Mouse (Mus musculus) heart, adult 9 months (tissue): ENCODE measurements around the gene Rmnd1.
A peak's percentile ranks its signal among the peaks of the same experiment; 100 is the strongest.
"Not testable (repeated sequence)": the region's sequence is repeated elsewhere in the genome, so short reads cannot be mapped to it uniquely, and the experiment has no call there.

Experiments
- DNase-seq, 2 experiments: peaks; one replicate each; pipeline ENCODE4 v3.0.0; 2022; ENCODE audit warnings: low spot score in 2 of 2

The Rmnd1 gene

GRCm38 (mm10) chr10:4432123-4432931 lies at the start of gene Rmnd1, which contains the start of gene Armt1:
TSS of gene Rmnd1 (minus strand) at chr10:4432388.
TSS of gene Armt1 (plus strand) at chr10:4432467.
- DNase-seq = peak; percentile 93 to 97

- peak; percentile 49 to 57 for DNase-seq
Measured at GRCm38 (mm10) chr10:4481695-4482094, 49.5 kb upstream of the Rmnd1 start.

- no peak for DNase-seq
Measured at GRCm38 (mm10) chr10:4480929-4481328, 48.7 kb upstream of the Rmnd1 start.

GRCm38 (mm10) chr10:4476604-4477003 lies 44.4 kb upstream of the Rmnd1 start:
- DNase-seq = no peak

GRCm38 (mm10) chr10:4475431-4475830 lies 43.2 kb upstream of the Rmnd1 start:
- DNase-seq = no peak

- DNase-seq = peak in 1 of 2 experiments; percentile 7
Measured at GRCm38 (mm10) chr10:4473591-4473993, 41.4 kb upstream of the Rmnd1 start.

GRCm38 (mm10) chr10:4469406-4469805 lies 37.2 kb upstream of the Rmnd1 start:
- DNase-seq = no peak

- DNase-seq = no peak
Measured at GRCm38 (mm10) chr10:4465799-4466198, 33.6 kb upstream of the Rmnd1 start.

- no peak for DNase-seq
Measured at GRCm38 (mm10) chr10:4460201-4460600, 28.0 kb upstream of the Rmnd1 start.

GRCm38 (mm10) chr10:4456409-4456808 lies 24.2 kb upstream of the Rmnd1 start:
- DNase-seq = no peak

- no peak for DNase-seq
Measured at GRCm38 (mm10) chr10:4435416-4435815, 3.2 kb upstream of the Rmnd1 start.

GRCm38 (mm10) chr10:4433871-4434270 lies 1.7 kb upstream of the Rmnd1 start:
- not testable (repeated sequence) for DNase-seq

- no peak for DNase-seq
Measured at GRCm38 (mm10) chr10:4432996-4433755, 988 bp upstream of the Rmnd1 start.

- DNase-seq = no peak
Measured at GRCm38 (mm10) chr10:4431746-4432122, 454 bp downstream of the Rmnd1 start.

GRCm38 (mm10) chr10:4430826-4431225 lies 1.4 kb downstream of the Rmnd1 start:
- DNase-seq = peak in 1 of 2 experiments; percentile 30

- DNase-seq = peak in 1 of 2 experiments; percentile 28
Measured at GRCm38 (mm10) chr10:4430399-4430798, 1.8 kb downstream of the Rmnd1 start.

- DNase-seq = no peak
Measured at GRCm38 (mm10) chr10:4425245-4425644, 6.9 kb downstream of the Rmnd1 start.

GRCm38 (mm10) chr10:4407191-4407590 lies 25.0 kb downstream of the Rmnd1 start:
- DNase-seq = no peak

- DNase-seq = peak; percentile 26 to 40
Measured at GRCm38 (mm10) chr10:4405511-4405910, 26.7 kb downstream of the Rmnd1 start.

GRCm38 (mm10) chr10:4404895-4405491 lies 27.2 kb downstream of the Rmnd1 start:
- peak in 1 of 2 experiments; percentile 54 for DNase-seq

- DNase-seq = no peak
Measured at GRCm38 (mm10) chr10:4398058-4398457, 34.1 kb downstream of the Rmnd1 start.

GRCm38 (mm10) chr10:4395321-4395720 lies 36.9 kb downstream of the Rmnd1 start:
- DNase-seq = no peak
